Mouse (Mus musculus): ENCODE data around the gene Tnfrsf12a. TPM values are rescaled to one million over a fixed set of nuclear protein-coding genes. Genes with fewer than 3 reads are reported as not detected.

The Tnfrsf12a gene
- total RNA-seq (2021), result 10 to 100 TPM; 63.7 to 89.9 TPM
- long read RNA-seq, experiment 1, transcript Tnfrsf12a-201 (4 exons, 984 nt), result major isoform, 72 of 81 reads
- long read RNA-seq, experiment 1, partial matches to known transcripts, result 2 of 81 reads
- long read RNA-seq, experiment 1, other reads (novel, unspliced or antisense), result 5 of 81 reads
- long read RNA-seq, experiment 2, transcript Tnfrsf12a-201 (4 exons, 984 nt), result major isoform, 50 of 53 reads
- long read RNA-seq, experiment 2, partial matches to known transcripts, result 2 of 53 reads
- long read RNA-seq, experiment 2, other reads (novel, unspliced or antisense), result 1 of 53 reads

DNA sequence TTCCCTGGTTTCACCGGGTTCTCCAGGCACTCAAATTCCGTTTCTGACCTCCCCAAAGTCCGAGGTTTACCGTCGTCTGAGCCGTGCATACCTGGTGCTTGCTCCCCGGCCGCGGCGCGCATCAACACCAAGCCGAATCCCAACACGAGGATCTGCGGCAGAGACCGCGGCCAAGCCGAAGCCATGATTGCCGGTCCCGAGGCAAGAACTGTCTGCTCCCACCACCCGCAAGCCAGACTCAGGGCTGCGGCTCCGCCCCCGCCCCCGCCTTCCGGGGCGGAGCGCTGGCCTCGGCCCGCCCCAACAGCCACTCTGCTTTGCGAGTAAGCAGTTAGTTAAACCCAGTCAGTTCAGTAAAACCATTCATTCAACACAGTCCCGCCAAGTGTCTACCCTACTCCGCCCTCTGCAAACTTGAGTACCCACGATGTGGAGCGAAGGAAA lies at the start of gene Tnfrsf12a:
Tnfrsf12a (minus strand) TSS at position 233 of the 444 bp plus-strand sequence.
- peak; percentile 90 to 93 for DNase-seq

GRCm38 (mm10) chr17:23726758-23727142 lies 49.5 kb upstream of the Tnfrsf12a start:
- peak; percentile 82 to 92 for DNase-seq

DNA sequence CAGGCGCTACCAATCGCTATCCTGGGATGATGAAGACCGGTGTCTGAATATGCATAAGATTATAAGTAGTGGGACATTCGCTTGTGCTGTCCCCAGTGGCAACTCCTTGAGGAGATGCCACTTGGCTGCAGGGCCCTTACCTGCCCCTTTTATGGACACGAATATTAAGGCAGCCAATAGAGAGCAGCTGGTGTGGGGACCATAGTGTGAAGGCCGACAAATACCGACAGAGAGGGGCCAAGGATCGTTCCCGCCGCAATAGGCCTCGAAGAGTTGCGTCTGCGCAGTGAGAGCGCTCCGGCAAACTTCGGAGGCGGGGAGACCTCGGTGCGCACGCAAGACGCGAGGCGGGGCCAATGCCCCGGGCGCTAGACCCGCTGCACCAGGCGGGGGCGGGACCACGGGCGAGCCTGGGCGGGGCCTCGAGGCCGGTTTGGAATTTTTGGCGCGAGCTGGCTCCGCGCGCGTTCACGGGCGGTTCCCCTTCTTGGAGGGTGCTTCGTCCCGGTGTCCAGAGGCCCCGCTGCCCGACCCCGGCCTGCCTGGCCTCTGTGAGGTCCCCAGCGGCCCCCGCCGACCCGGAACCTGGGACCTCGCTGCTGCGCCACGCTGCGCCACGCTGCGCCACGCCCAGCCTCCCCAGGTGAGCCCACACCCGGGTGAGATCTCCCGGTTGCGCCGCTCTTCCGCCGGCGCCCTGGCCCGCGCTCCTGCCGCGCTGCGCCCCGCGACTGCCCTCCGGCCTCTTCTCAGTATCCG lies 48.9 kb upstream of the Tnfrsf12a start, which contains the start of gene Pkmyt1:
Pkmyt1 (plus strand) TSS at position 338 of the 759 bp plus-strand sequence.
- peak; percentile 97 for DNase-seq

DNA sequence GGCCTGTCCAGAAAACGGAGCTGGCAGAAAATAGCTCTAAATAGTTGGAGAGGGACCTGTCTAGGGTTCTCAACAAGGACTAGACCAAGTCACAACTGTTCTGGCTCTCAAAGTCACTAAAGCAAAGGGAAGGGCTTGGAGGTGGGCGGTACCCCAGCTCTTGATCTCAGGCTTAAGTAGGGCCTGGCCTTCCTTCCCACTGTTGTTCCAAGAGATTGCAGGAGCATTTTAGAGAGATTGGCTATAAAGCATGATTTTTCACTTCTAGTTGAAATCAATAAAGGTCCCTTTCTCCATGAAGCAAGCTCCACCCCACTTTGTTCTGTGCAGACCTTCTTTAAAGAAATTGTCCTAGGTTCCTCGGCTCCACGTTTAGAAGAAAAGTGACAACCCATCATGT lies 48.2 kb upstream of the Tnfrsf12a start:
- DNase-seq, result no peak

GRCm38 (mm10) chr17:23722376-23723125 lies 45.3 kb upstream of the Tnfrsf12a start, which contains the start of gene 1520401A03Rik:
Gene 1520401A03Rik, minus strand, starts transcription at chr17:23722783.
- DNase-seq, result no peak

GRCm38 (mm10) chr17:23721886-23722285 lies 44.6 kb upstream of the Tnfrsf12a start:
- DNase-seq, result no peak

GRCm38 (mm10) chr17:23719455-23719854 lies 42.2 kb upstream of the Tnfrsf12a start:
- DNase-seq, result no peak

- no peak for DNase-seq
Observed at GRCm38 (mm10) chr17:23717003-23717402, 39.7 kb upstream of the Tnfrsf12a start.

DNA sequence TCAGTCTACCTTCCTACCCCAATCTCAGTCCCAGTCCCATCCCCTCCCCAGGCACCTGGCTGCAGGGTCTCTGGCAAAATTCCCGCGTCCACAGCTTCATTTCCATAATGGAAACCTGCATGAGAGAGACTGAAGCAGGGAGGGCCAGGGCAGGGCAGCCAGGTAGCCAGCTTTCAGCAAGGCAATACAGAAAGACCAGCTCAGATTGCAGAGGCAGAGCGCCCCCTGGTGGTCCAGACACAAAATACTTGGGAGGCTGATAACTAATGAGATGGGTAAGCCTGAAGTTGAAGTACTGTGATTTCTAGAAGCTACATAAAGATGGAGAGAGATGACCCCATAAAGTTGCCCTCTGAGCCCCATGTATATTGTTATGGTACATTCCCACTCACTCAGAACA lies 28.9 kb upstream of the Tnfrsf12a start:
- DNase-seq, result peak; percentile 58 to 82

DNA sequence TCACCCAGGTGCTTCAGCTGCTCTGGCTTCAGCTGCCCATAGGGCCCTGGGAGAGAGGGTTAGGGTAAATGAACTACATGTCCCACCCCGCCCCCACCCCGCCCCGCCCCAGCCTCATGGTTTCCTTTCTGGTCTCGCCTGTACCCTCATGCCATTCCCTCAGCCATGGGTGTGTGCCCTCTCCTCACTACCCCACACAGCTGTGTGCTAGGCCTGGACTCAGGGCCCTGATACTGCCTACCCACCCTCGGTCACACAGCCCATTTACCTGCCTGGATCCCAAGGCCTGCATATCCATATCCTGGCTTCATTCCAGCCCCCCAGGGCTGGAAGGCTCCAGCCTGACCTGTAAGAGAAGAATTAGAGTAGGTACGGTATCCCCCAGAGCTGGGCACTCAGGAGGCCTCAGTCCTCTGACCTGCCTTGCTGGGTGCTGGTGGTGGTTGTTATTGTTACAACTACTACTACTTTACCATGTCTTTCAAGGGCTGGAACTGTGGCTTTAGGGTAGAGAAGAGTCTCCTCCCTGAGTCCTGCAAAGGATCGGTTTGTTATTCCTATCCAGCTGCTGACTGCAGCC lies 28.3 kb upstream of the Tnfrsf12a start:
- DNase-seq, result no peak

DNA sequence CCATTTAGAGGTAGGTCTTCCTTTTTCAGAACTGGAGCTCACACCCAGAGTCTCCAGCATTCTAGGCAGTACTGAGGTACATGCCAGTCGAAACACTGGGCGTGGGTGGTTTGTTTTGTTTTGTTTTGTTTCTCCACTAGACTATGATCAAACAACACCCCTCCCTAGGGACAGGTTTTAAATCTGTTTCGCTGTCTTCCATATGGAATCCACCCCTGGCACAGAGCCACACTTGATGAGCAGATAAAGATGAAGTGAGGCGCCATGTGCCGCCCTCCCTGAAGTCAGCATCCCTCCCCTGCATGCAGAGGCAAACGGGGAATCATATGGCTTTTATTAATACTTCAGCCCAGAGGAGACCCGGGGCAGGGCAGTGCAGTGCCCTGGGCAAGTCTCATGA lies 27.5 kb upstream of the Tnfrsf12a start:
- DNase-seq, result no peak

DNA sequence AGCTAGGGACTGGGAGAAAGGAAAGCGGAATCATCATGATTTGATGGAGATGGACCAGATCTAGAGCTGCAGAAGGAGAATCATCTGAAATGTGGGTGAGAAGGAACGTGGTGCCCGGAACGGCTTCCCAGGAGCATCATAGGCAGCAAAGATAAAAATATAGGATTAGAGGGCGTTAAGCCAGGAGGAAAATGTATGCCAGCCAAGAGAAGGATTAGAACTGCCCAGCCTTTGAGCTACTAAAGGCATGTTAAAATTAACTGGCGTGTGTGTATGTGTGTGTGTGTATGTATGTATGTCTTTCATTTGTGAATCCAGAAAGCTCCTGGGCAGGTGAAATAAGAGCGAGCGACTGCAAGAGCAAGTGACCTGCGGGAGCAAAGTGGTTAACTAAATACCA lies 26.0 kb upstream of the Tnfrsf12a start:
- DNase-seq, result no peak

DNA sequence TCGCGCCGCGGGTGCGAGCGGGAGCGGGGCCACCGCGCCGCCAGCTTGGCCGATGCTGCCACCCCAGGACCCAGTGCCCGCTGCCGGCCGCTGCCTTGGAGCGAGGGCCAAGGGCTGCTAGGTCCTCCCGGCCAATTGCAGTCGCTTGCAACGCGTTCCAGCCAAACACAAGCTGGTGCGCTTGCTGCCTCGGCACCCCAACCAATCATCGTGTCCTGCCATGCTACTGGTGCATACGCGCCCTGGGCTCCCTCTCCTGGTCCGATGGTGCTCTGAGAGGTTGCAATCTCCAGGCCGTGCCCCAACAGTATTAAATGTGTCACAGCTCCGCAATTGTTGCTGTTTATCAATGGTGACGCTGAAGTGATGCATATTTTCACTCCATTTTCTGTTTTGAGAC lies 22.8 kb upstream of the Tnfrsf12a start:
- peak; percentile 92 to 94 for DNase-seq

GRCm38 (mm10) chr17:23699131-23700077 lies 22.1 kb upstream of the Tnfrsf12a start:
- peak; percentile 66 to 79 for DNase-seq

DNA sequence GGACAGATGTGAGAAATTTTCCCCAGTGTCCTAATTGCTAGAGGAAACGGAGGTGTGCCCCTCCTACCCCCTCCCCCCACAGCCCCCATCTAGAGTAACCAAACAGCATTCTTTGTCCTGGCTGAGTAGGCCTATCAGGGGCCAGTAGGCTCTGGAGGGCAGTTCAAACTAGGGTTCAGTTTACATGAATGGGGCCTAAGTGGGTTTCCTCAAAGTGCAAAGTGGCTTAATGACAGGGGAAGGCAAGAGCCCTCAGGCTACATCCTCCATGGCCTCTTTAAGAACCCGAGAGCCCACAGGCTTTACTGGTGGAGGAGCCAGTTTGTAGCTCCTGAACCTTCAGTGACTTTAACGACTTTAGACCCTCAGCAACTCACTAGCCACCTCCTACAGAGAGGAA lies 18.5 kb upstream of the Tnfrsf12a start:
- no peak for DNase-seq

DNA sequence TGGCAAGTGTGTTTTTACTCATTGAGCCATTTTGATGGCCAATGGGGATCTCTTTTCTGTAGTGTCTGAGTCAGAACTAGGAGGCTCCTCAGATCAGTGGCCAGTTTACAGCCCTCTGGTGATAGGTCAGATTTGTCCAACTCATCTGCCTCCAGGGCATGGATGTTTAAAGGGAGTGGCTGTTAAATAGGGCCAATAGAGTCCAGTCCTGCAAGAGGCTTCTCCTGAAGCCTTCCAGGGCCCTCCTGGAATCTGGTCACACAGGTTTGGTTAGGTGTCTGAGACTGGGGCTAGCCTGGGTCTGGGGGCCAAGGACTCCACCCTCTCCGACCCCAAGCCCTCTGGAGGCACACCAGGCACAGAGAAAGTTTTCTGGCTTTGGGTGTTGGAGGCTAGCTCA lies 17.2 kb upstream of the Tnfrsf12a start:
- no peak for DNase-seq

DNA sequence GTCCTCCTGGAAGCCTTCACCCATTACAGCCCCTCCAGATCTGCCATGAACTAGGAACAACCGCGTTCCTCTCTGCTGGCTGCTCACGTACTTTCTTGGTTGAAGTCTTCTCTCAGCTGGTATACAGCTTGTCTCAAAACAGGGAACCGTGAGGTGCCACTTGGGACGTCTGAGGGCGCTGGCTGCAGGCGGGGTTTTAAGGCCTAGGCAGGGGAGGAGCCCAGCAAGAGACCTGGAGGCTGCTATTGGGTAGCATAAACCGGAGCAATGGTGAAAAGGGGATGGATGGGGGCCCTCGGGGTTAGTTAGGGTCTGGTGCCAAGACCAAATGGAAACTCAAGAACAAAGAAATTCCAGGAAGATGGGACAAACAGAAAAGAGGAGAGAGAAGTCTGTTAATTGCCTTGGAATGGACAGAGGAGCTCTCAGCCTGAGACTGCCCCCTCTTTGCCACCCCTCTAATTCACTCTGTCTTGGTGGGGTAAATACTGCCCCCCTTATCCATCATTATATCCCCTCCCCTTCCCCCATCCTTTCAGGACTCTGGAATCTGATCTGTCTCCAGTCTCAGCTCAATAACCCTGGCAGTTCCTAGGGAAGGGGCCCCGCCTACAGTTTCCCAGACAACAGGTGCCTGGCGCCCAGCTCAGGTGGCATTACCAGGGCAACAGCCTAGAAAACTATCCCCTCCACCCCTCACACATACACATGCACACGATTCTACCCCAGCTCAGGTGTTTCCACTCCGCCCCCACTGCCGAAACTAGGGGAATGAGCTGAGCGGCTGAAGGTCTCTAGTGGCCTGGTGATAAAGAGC lies 6.8 kb upstream of the Tnfrsf12a start, which contains the start of gene Cldn9:
Cldn9 (minus strand) TSS at position 171 of the 817 bp plus-strand sequence.
- no peak for DNase-seq

- DNase-seq, result no peak
Observed at GRCm38 (mm10) chr17:23683226-23683625, 6.0 kb upstream of the Tnfrsf12a start.

DNA sequence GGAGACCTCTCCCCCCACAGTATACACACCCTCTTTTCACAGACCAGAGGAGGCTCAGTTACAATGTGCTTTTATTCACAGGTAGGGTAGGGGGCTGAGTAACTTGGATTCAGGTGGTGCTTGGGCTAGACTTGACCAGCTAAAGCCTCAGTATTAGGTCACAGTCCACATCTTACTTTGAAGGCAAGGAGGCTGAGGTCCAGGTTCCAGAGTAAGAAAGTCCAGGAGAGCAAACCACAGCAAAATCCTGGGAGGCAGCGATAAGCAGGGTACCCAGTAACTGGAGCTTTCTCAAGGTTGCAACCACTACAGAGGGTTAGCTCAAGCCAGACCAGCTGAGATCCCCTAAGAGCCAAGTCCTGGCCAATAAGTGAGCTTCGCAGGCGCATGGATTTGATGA lies 5.3 kb upstream of the Tnfrsf12a start:
- DNase-seq, result no peak

- no peak for DNase-seq
Observed at GRCm38 (mm10) chr17:23682092-23682491, 4.8 kb upstream of the Tnfrsf12a start.

Data from heart, adult 18-20 months (tissue).